Comparison of ENCODE assay signal across 9 mouse cellular contexts in genomic region chr2:68860391-68860790, GRCm38 (mm10). TPM values are rescaled to one million over a fixed set of nuclear protein-coding genes. Genes with fewer than 3 reads are reported as not detected.
DNase-seq lines count a peak whose midpoint lies in the region; ATAC-seq and TF ChIP-seq lines count a peak whose summit lies in the region.
"Had no signal": no experiment of that assay in that cellular context is flagged by ENCODE, and none has a peak within 500 bp of the region (broad histone marks: within the 10 kb centered on the region; RNA-seq: fewer than 3 reads in every experiment).

No protein-coding gene starts in this region.

- H3K27ac ChIP-seq in kidney, embryonic 15.5 days, result no peak overlapping the region
- H3K27ac ChIP-seq in forebrain, embryonic 12.5 days, result no peak overlapping the region
- H3K27ac ChIP-seq in limb, embryonic 14.5 days (replicated peaks; ENCODE audit: low read depth, low read length), result no peak overlapping the region
- no peak overlapping the region for H3K27ac ChIP-seq in neural tube, embryonic 14.5 days (ENCODE audit: low read depth, low read length)

- 60% methylated on average over 2 of the region's 2 CpGs for WGBS in kidney, embryonic 15.5 days
- WGBS in forebrain, embryonic 12.5 days, result 71% methylated on average over 2 of the region's 2 CpGs
- 63% methylated on average over 2 of the region's 2 CpGs for WGBS in limb, embryonic 14.5 days
- 65% methylated on average over 2 of the region's 2 CpGs for WGBS in neural tube, embryonic 14.5 days

- H3K4me3 ChIP-seq in kidney, embryonic 15.5 days (replicated peaks), result no peak overlapping the region
- no peak overlapping the region for H3K4me3 ChIP-seq in forebrain, embryonic 12.5 days (replicated peaks)
- H3K4me3 ChIP-seq in limb, embryonic 14.5 days (replicated peaks; ENCODE audit: low read length), result no peak overlapping the region
- peak overlapping the region; percentile 92; the same call in 1 of the 2 replicates for H3K4me3 ChIP-seq in neural tube, embryonic 14.5 days (ENCODE audit: low read depth, low read length)

- TF ChIP-seq POLR2A in limb, embryonic 14.5 days (IDR thresholded peaks at IDR 0.05; ENCODE audit: borderline replicate concordance, extremely low read depth, insufficient read depth, insufficient read length), result no peak

- no peak overlapping the region for H3K9ac ChIP-seq in kidney, embryonic 15.5 days
- H3K9ac ChIP-seq in forebrain, embryonic 12.5 days, result peak overlapping the region; percentile 91
- no peak overlapping the region for H3K9ac ChIP-seq in limb, embryonic 14.5 days (ENCODE audit: low read depth, low read length, severe bottlenecking)
- H3K9ac ChIP-seq in neural tube, embryonic 14.5 days (replicated peaks; ENCODE audit: low read depth, low read length), result no peak overlapping the region

- no peaks in the 10 kb centered on the region for H3K36me3 ChIP-seq in kidney, embryonic 15.5 days
- no peaks in the 10 kb centered on the region for H3K36me3 ChIP-seq in forebrain, embryonic 12.5 days (replicated peaks)
- no peaks in the 10 kb centered on the region for H3K36me3 ChIP-seq in limb, embryonic 14.5 days (ENCODE audit: control insufficient read depth, insufficient read depth, low read length)
- no peaks in the 10 kb centered on the region for H3K36me3 ChIP-seq in neural tube, embryonic 14.5 days (ENCODE audit: control insufficient read depth, insufficient read depth, low read length)

- H3K4me1 ChIP-seq in kidney, embryonic 15.5 days, result peaks cover 23% of the 10 kb centered on the region
- H3K4me1 ChIP-seq in forebrain, embryonic 12.5 days, result peaks cover 17% of the 10 kb centered on the region
- H3K4me1 ChIP-seq in limb, embryonic 14.5 days (ENCODE audit: control insufficient read depth, insufficient read depth, low read length), result peaks cover 4% of the 10 kb centered on the region; the same call in 1 of the 2 replicates
- peaks cover 12% of the 10 kb centered on the region; the same call in 1 of the 2 replicates for H3K4me1 ChIP-seq in neural tube, embryonic 14.5 days (ENCODE audit: control insufficient read depth, insufficient read depth, low read length)

- no peaks in the 10 kb centered on the region for H3K9me3 ChIP-seq in kidney, embryonic 15.5 days (replicated peaks)
- H3K9me3 ChIP-seq in forebrain, embryonic 12.5 days, result no peaks in the 10 kb centered on the region
- no peaks in the 10 kb centered on the region for H3K9me3 ChIP-seq in limb, embryonic 14.5 days (ENCODE audit: control insufficient read depth, low read length)
- H3K9me3 ChIP-seq in neural tube, embryonic 14.5 days (ENCODE audit: control insufficient read depth, low read length), result no peaks in the 10 kb centered on the region

- ATAC-seq in kidney, embryonic 15.5 days (replicated peaks; ENCODE audit: low FRiP score), result no peak
- ATAC-seq in forebrain, embryonic 12.5 days (ENCODE audit: low FRiP score), result no peak
- no peak for ATAC-seq in limb, embryonic 14.5 days (ENCODE audit: low FRiP score, low read depth)
- no peak for ATAC-seq in neural tube, embryonic 14.5 days (ENCODE audit: low read depth)

- H3K4me2 ChIP-seq in kidney, embryonic 15.5 days, result peak overlapping the region; percentile 94
- peak overlapping the region; percentile 82 for H3K4me2 ChIP-seq in forebrain, embryonic 12.5 days
- H3K4me2 ChIP-seq in limb, embryonic 14.5 days (replicated peaks; ENCODE audit: low read depth, low read length, severe bottlenecking), result peak overlapping the region; percentile 85; the same call in 1 of the 2 replicates
- H3K4me2 ChIP-seq in neural tube, embryonic 14.5 days (ENCODE audit: low read depth, low read length), result peak overlapping the region; percentile 76

- intact Hi-C loops in left cerebral cortex, postnatal 25 days (cut with DNase I), result loop anchor here (5.0 kb wide), 1 partner anchor 187 kb away; no protein-coding TSS in a partner anchor

- DNase-seq in kidney, postnatal 4 days, result no peak
- no peak for DNase-seq in limb, embryonic 14.5 days (ENCODE audit: low spot score)
- DNase-seq in left cerebral cortex, postnatal 25 days (ENCODE audit: low spot score in 2 of 2), result no peak
- no peak for DNase-seq in thymus, adult 18-20 months
- no peak for DNase-seq in urinary bladder, postnatal 36 days (ENCODE audit: low spot score in 2 of 2)

- peaks cover 3% of the 10 kb centered on the region; the same call in 1 of the 2 replicates for H3K27me3 ChIP-seq in kidney, embryonic 15.5 days
- H3K27me3 ChIP-seq in forebrain, embryonic 12.5 days, result peaks cover 11% of the 10 kb centered on the region; the same call in 1 of the 2 replicates
- H3K27me3 ChIP-seq in limb, embryonic 14.5 days (ENCODE audit: control insufficient read depth, insufficient read depth, low read length), result no peaks in the 10 kb centered on the region
- no peaks in the 10 kb centered on the region for H3K27me3 ChIP-seq in neural tube, embryonic 14.5 days (ENCODE audit: control insufficient read depth, insufficient read depth, low read length)

RNA-seq across cellular contexts. Expression of gene Cers6, which starts 0.8 kb away (rescaled TPM):
- polyA plus RNA-seq in kidney, embryonic 15.5 days (2015; fragmentation: Nextera tagmentation; extraction: Ambion mirVana), result 33.0 and 36.8 TPM in 2 replicates
- polyA plus RNA-seq in forebrain, embryonic 12.5 days (2016; fragmentation: Nextera tagmentation; extraction: Ambion mirVana), result 34.8 and 38.3 TPM in 2 replicates
- polyA plus RNA-seq in limb, embryonic 14.5 days (2012; rRNA removed), result 10.7 and 11.4 TPM in 2 replicates
- polyA plus RNA-seq in limb, embryonic 14.5 days (2014; fragmentation: Nextera tagmentation; extraction: Ambion mirVana), result 30.9 and 35.4 TPM in 2 replicates
- polyA plus RNA-seq in neural tube, embryonic 14.5 days (2014; fragmentation: Nextera tagmentation; extraction: Ambion mirVana), result 77.6 and 82.3 TPM in 2 replicates
- 10 to 100 TPM; 72.1 to 76.6 TPM for total RNA-seq in left cerebral cortex, postnatal 25 days (2021)
- total RNA-seq: MEL had no signal
